Mouse (Mus musculus) neutrophil, adult 83 days (primary cell): ENCODE data around the gene Dmkn. TPM values are rescaled to one million over a fixed set of nuclear protein-coding genes. Genes with fewer than 3 reads are reported as not detected.

Experiments
- total RNA-seq, 2 experiments: library from RNA; stranded (reverse); gene quantifications; one replicate each; pipeline ENCODE4 v1.2.4; 2023

Gene Dmkn
- total RNA-seq, result 1 to 10 TPM; 2.8 to 4.5 TPM

GRCm38 (mm10) chr7:30763456-30763855, at the start of gene Dmkn:
Gene Dmkn (plus strand): TSS chr7:30763756.

DNA sequence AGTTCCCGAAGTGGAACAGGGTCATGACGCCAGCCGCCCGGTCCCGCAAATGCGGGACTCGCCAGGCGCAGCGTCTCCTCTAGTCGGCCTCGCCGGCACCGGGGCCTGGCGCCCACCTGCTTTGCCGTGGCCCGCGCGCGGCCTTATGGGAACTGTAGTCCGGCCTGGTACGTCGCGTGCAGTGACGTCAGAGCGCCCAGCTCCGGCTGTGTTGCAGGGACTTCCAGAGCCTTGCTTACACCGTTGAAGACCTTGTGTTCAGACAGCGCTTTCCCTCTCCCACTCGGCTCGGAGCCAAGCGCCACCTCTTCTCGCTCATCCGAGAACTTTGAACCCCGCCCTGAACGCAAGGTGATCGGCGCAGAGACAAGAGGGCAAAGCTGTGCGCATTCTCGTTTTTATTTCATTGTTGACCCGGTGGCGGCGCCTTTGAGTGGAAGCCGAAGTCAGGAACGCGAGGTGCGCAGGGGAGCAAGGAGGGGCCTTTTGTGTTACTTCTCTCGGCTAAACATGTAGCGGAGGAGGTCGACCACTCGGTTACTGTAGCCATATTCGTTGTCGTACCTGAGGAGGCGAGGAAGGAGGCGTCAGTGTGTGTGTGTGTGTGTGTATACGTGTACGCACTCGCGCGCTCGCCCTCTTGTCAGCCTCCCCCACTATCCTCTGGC, 34.0 kb upstream of the Dmkn start, which contains the start of gene Tmem147:
Tmem147 (minus strand) TSS at position 145 of the 668 bp plus-strand sequence.

DNA sequence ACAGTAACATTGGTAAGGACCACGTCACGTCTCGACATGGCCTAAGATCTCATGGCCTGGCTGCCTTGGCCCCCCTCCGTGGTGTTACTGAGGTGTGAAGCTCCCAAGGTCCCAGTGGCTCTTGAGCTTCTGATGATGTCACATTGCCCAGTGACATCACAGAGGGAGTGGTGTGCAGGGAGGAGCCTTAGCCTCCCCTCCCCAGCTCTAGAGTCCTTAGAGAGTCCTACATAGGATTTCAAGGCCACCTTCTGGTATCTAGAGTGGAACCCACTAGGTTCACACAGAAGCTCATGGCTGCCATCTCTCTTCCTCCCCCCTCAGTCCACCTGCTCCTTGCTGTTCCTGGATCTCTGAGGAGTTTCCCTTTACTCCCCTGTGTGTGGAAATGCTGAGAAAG, 19.9 kb upstream of the Dmkn start, which contains the start of gene Gapdhs:
Gapdhs (minus strand) TSS at position 65 of the 400 bp plus-strand sequence.

GRCm38 (mm10) chr7:30751086-30751669, 12.4 kb upstream of the Dmkn start, which contains the start of gene Sbsn:
Gene Sbsn (plus strand): TSS chr7:30751471.

DNA sequence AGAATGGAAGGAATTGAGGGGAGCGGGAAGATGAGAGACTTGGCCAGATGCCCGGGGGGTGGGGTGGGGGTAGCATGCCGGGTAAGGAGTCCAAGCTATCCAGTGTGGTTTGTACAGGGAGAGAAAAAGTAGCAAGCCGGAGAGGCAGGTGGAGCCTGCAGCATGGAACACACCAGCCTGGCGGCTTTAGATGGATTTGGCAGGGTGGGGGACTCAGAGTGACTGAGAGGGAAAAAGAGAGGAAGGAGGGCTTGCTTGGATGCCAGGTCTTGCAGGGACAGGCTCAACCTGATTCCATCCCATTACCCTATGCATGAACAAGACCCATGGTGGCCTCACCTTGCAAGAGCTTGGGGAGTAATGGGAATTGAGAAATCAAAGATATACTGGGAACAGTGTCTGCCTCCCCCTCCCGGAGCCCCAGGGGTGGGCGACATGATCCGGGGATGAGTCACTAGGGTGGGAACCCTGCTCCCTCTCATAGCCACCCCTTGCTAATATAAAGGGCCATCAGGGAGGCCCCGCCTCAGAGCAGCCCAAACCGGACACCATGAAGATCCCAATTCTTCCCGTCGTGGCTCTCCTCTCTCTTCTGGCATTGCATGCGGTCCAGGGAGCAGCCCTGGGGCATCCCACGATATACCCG, 23.9 kb downstream of the Dmkn start, which contains the start of gene Krtdap:
Krtdap (plus strand) TSS at position 520 of the 646 bp plus-strand sequence.

DNA sequence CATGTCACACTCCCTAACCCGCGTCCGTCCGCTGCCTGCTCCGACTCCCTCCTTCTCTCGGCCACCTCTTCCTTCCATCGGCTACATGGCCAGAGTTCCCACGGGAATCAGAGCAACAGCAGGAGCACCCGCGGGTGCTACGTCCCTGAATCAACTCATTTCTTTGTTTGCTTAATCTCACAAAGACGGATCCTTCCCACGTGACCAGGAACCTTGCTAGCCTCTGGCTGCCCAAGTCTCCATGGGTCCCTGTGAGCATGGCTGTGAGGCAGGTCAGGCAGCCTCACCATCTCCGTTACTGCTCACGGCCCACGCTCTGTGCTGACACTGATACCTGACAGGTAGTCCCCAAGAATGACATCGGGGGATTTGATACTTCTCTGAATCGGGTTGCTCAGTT, 60.1 kb downstream of the Dmkn start, which contains the start of gene Ffar2:
Ffar2 (minus strand) TSS at position 101 of the 400 bp plus-strand sequence.

Other genes starting within 250 kb of the Dmkn start
- 10 to 100 TPM; 17.6 to 19.1 TPM for gene Arhgap33, start 228.7 kb upstream of the Dmkn start, total RNA-seq
- 1 to 10 TPM; 5.0 to 5.5 TPM for gene Hspb6, start 211.6 kb upstream of the Dmkn start, total RNA-seq
- 1 to 10 TPM; 4.4 to 5.1 TPM for gene Proser3, start 211.5 kb upstream of the Dmkn start, total RNA-seq
- 10 to 100 TPM; 24.1 to 36.0 TPM for gene Lin37, start 203.9 kb upstream of the Dmkn start, total RNA-seq
- 10 to 100 TPM; 36.6 to 41.9 TPM for gene U2af1l4, start 200.5 kb upstream of the Dmkn start, total RNA-seq
- 1 to 10 TPM; 4.6 to 5.6 TPM for gene Gm49396, start 200.4 kb upstream of the Dmkn start, total RNA-seq
- gene Psenen, start 200.1 kb upstream of the Dmkn start, total RNA-seq, result 100 to 1,000 TPM; 117 to 126 TPM
- 1 to 10 TPM; 2.3 to 4.4 TPM for gene Igflr1, start 198.3 kb upstream of the Dmkn start, total RNA-seq
- gene Kmt2b, start 175.0 kb upstream of the Dmkn start, total RNA-seq, result 10 to 100 TPM; 51.8 to 52.4 TPM
- under 1 TPM in 1 of 2 experiments, not detected in 1; 0.44 TPM for gene Zbtb32, start 164.8 kb upstream of the Dmkn start, total RNA-seq
- under 1 TPM in 1 of 2 experiments, not detected in 1; 0.29 TPM for gene Upk1a, start 150.9 kb upstream of the Dmkn start, total RNA-seq
- 100 to 1,000 TPM; 236 to 278 TPM for gene Cox6b1, start 137.6 kb upstream of the Dmkn start, total RNA-seq
- gene Etv2, start 127.9 kb upstream of the Dmkn start, total RNA-seq, result not detected
- gene Rbm42, start 113.4 kb upstream of the Dmkn start, total RNA-seq, result 10 to 100 TPM; 73.6 to 73.7 TPM
- gene Haus5, start 98.8 kb upstream of the Dmkn start, total RNA-seq, result 10 to 100 TPM; 19.2 to 25.8 TPM
- not detected for gene Pmis2, start 92.2 kb upstream of the Dmkn start, total RNA-seq
- gene 2200002J24Rik, start 64.8 kb upstream of the Dmkn start, total RNA-seq, result not detected
- under 1 TPM in 1 of 2 experiments, not detected in 1; 0.99 TPM for gene Atp4a, start 51.5 kb upstream of the Dmkn start, total RNA-seq
- 10 to 100 TPM; 35.2 to 35.7 TPM for gene Tmem147, start 34.2 kb upstream of the Dmkn start, total RNA-seq
- gene Gapdhs, start 20.1 kb upstream of the Dmkn start, total RNA-seq, result not detected
- gene Sbsn, start 12.3 kb upstream of the Dmkn start, total RNA-seq, result 1 to 10 TPM; 1.3 to 2.7 TPM
- gene Krtdap, start 24.1 kb downstream of the Dmkn start, total RNA-seq, result not detected
- gene Ffar2, start 60.0 kb downstream of the Dmkn start, total RNA-seq, result 10 to 100 TPM; 41.2 to 51.1 TPM
- not detected for gene Ffar3, start 92.4 kb downstream of the Dmkn start, total RNA-seq
- not detected for gene Ffar1, start 97.8 kb downstream of the Dmkn start, total RNA-seq
- gene Cd22, start 116.6 kb downstream of the Dmkn start, total RNA-seq, result 1 to 10 TPM; 2.2 to 3.4 TPM
- 1 to 10 TPM; 1.3 to 1.6 TPM for gene Mag, start 151.1 kb downstream of the Dmkn start, total RNA-seq
- not detected for gene Hamp2, start 160.9 kb downstream of the Dmkn start, total RNA-seq
- not detected for gene Hamp, start 180.3 kb downstream of the Dmkn start, total RNA-seq
- 100 to 1,000 TPM; 119 to 124 TPM for gene Usf2, start 193.0 kb downstream of the Dmkn start, total RNA-seq
- 1 to 10 TPM; 2.5 to 3.2 TPM for gene Lsr, start 209.7 kb downstream of the Dmkn start, total RNA-seq
- under 1 TPM; 0.46 to 0.72 TPM for gene Fam187b, start 210.0 kb downstream of the Dmkn start, total RNA-seq